Mouse (Mus musculus) spleen, adult 12 weeks (tissue): ENCODE data around the gene Cotl1.

Experiments used
- DNase-seq: peaks from one replicate; pipeline ENCODE4 v3.0.0; 2022; ENCODE audit warnings: low spot score

Cotl1 gene

GRCm38 (mm10) chr8:119838100-119838982 is 2.0 kb downstream of the Cotl1 start:
- DNase-seq = no peak

DNA sequence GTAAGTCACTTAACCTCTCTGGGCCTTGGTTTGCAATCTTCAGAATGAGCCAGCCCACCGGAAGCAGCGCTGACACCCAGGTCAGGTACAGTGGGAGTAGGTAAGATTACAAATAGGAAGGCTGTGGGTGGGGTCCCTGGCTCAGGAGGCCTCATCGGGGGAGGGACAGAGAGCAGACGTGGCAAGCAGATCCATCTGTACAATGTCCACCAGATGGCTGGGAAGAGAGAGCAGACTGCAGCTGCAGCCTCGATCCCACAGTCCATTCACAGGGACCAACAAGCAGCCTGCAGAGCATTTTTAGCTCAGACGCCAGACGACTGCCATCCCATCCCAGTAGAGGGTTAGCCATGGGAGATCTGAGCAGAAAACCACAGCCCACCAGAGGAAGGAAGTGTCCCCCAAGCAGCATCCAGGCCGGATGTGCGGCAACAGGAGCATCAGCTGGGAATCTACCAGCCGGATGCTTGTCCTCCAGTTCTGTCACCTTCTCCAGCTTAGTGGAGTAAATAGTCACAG is 2.7 kb downstream of the Cotl1 start:
- no peak for DNase-seq

DNA sequence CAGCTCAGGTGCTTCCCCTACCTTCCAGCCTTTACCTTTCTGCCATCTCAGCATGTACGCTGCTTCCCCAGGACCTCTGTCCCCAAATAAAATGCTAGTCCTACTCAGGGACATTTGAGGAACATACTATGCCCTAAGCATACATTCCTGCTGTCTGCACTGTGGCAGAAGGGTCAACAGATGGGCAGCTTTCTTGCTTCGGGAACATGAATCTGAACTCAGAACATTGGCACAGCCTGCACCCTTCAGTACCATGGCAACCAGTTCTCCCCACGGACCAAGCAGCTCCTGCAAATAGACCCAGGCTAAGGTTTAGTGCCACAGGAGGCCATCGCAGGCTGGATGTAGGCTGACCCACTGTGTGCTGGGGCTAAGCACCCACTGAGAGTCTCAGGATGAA is 3.5 kb downstream of the Cotl1 start:
- no peak for DNase-seq

GRCm38 (mm10) chr8:119835270-119835669 is 5.1 kb downstream of the Cotl1 start:
- DNase-seq = no peak

DNA sequence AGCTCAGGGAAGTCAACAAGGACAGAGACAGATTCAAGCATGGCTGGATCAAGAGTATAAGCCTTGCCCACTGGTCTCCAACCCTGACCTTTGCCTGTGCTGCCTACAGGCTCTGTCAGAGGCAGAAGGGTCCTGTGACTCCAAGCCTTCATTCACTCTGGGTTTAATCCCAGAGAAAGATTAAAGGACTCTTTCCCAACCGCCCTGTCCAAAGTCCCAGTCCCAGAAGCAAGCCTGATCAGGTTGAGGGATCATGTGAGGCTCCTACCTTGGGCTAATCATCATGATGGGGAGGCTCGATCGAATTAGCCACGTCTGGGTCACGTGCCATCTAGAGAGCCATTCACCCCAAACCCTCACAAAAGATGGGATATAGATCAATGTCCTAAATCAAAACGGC is 5.7 kb downstream of the Cotl1 start:
- DNase-seq = no peak

DNA sequence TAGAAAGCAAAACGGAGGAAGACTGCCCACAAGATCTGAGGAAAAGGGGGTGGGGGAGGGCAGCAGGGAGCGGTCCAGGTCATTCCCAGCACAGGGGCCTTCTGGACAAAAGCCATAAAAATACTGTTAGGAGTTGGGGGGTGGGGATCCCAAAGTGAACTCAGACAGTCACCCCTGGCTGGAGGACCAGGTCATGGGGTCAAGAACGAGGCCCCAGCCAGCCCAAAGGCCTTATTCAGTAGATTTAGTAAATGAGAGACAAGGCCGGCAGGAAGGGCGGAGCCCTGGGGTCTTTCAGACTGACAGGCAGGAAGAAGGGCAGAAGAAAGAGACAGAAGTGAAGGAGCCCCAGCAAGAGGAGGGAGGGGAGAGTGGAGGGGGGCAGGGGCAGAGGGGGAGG is 7.4 kb downstream of the Cotl1 start:
- DNase-seq = no peak

GRCm38 (mm10) chr8:119832101-119832617 is 8.2 kb downstream of the Cotl1 start:
- no peak for DNase-seq

DNA sequence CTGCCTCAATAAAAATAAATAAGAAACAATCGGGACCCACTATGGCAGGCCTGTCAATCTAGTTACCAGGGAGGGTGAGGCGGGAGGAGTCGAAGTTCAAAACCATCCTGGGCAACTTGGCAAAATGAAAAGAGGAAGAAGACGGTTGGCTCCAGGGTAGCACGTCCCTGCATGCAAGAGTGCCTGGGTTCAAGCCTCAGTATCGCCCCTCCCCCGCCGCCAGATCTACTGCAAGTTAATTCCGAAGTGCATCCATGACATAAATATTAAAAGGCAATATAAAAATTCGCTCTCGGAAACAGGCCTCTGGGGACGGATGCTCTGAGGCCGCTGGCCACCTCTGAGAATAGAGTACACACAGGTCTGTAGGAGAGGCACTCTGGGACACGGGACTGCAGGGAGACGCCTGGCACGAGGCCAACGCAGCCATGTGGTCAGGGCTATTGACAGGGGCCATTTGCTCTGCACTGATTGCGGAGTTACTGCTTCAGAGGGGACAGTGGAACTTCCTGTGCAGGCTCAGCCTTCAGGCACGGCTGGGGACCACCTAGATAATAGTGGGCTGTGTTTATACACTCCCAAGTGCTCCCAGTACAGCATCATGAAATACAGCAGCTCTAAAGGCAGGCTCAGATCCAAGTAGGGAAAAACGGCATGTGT is 8.9 kb downstream of the Cotl1 start:
- no peak for DNase-seq

- peak; percentile 50 for DNase-seq
Measured at GRCm38 (mm10) chr8:119830589-119830988, 9.8 kb downstream of the Cotl1 start.

GRCm38 (mm10) chr8:119829870-119830580 is 10.3 kb downstream of the Cotl1 start:
- no peak for DNase-seq

DNA sequence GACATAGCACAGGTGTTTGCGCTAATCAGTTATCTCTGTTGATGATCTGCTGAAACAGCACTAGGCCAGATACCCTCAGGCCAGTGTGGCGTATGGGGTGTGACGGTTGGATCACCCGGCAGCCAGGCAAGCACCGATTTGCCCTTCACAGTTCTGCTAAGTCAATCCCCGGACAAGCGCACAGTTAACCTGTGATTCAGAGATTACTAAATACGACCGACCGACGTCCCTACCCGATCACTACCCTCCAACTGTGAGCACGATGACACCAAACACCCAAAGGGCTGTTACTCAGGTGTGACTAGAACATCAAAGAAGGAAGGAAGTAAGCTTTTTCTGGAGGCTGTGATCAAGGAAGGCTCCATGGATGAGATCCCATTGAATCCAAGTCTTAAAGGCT is 10.9 kb downstream of the Cotl1 start:
- DNase-seq = no peak

DNA sequence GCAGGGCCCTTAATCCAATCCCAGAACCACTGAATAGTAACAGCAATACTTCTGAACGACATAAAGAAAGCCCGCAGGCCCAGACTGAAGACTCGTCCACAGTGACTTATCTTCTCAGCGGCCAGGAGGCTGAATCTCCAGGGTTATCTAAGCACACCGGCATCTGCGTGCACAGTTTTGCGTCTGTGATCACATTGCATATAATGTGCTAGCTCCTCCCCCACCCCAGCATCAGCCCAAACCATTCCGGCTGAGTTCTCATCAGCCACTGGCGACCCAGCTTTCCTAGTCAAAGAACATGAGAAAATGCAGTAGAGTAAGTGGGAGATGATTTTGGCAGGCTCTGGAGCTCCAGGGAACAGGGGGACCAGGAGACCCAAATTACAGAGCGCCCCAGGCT is 11.3 kb downstream of the Cotl1 start:
- no peak for DNase-seq

- no peak for DNase-seq
Measured at GRCm38 (mm10) chr8:119827721-119828153, 12.6 kb downstream of the Cotl1 start.

DNA sequence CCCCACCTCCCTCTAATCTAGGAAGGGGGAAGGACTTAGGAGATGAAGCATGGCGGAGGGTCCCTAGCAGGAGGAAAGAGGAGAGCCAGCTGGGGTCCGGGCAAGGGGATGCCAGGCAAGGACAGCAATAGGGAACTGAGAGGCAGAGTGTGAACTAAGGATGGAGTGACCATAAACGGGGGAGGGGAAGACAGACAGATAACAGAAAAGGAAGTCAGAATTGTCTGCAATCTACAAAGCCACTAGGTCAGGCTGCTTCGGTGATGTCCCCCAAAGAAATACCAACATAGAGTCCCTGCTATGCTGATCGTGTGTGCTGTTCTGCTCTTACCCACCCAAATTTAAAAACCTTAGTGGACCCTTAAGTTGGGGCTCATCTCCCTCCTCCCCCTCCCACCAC is 13.4 kb downstream of the Cotl1 start:
- DNase-seq = no peak

DNA sequence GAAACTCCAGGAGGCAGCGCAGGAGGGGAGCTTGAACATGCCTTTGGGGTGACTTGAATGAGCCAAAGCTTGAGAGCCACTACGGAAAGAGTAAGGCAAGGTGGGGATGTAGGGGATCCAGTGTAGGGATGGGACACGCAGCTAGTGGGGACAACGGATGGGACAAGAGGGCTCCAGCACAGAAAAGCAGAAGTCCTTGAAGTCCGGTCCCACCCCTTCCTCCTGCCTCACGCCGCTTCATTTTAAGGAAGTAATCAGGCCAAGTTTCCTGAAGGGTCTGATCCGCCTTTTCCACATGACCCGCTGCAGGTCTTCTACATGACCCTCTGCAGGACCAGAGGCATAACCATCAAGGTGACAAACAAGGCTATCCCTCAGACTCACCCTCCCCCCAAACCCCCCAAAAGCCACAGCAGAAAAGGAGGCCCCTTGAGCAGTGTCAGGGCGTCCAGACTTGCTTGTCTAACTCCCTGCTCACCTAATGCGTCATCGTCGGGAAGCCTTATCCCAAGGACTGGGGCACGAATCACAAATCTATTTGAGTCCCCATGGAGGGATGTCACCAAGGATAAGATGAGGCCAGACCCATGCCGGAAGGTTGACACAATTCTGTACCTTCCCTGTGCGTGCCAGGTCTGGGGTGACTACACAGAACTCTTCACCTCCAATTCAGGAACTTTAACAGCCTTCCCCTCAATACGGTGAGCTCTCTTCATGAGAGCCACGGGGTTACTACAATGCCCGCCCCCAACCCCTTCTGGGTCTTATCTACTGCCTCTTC is 14.2 kb downstream of the Cotl1 start:
- no peak for DNase-seq

- no peak for DNase-seq
Measured at GRCm38 (mm10) chr8:119824809-119825273, 15.5 kb downstream of the Cotl1 start.

DNA sequence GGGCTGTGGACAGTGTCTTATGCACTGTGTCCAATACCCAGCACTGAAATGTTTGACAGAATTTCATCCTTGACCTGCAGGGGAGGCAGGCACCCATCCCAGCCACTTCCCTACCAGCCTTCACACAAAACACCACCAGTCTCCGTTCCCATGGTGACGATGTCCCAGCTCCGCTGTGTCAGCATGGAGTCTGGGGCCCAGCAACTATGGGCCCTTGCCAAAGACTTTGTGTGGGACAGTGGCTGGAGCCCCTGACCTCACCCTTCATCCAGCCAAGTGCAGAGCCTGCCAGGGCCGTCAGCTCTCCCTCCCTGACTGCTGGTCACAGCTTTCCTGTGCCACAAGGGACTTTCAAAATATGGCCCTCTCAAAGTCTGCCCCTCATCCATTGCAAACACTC is 16.2 kb downstream of the Cotl1 start:
- DNase-seq = no peak

DNA sequence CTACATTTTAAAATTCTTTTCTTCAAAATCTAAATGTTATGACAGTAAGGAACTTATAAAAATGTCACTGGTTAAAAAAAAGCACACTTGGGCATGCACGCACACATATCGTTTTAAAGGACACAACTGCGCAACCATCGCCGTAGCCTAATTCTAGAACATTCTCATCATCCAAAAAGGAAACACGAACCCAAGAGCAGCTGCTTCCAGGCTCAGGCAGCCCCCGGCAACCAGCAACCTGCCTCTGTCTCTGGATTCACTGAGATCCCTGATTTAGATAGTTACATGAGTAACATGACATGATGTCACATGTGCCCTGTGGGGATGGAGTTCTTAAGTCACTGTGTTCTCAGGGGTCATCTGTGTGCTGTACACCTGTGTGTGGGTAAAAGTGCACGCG is 17.1 kb downstream of the Cotl1 start:
- DNase-seq = no peak

GRCm38 (mm10) chr8:119821691-119822090 is 18.7 kb downstream of the Cotl1 start:
- no peak for DNase-seq

DNA sequence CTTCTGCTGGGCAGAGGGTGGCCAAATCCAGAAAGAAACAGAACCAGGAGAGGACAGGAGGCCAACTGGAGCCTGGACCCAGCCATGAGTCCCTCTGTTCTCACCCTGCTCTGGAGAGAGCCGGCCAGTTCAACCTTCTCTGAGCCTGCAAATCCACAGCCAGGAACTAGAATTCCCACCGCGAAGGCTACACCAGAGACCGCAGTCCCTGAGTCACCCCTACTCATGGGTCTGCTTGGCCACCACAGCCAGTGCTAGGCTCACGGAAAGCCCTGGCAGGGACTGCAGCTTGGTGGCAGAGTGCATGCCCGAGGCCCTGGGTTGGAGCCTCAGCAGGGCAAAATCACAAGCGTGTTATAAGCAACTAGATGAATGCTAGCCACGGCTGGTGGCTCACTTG is 20.4 kb downstream of the Cotl1 start:
- no peak for DNase-seq

GRCm38 (mm10) chr8:119819316-119819715 is 21.0 kb downstream of the Cotl1 start:
- DNase-seq = no peak
